Mouse (Mus musculus) 3T3-L1 (cell line): ENCODE measurements at regions not wholly inside any gene's neighbourhood (a gene's known extent, or its start where the extent isn't known, plus 50 kb on each side); places are given as distances from the start of the nearest gene placed in this dataset.
"Not testable (repeated sequence)": the region's sequence is repeated elsewhere in the genome, so short reads cannot be mapped to it uniquely, and the experiment has no call there.

Experiments
- DNase-seq: peaks from one replicate; pipeline ENCODE4 v3.0.0-alpha.2; 2015; ENCODE audit warnings: low read depth, low spot score

DNA sequence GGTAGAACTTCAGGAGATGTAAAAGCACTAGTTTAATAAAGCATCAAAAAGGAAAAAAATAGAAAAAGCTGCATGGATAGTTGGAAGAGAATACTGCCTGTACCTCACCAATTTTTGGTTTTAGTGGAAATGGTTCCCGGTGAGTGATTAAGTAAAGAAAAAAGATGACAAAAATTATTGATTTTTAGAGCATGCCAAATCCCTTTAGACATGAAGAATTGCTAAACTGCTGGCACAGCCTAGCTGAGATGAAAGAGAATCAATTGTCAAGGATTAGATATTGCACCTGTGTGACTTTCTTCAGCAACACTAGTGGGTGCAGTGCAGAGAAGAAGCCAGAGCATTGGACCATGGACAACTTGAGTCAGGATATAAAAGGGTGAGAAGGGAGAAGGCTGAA lies 348.7 kb upstream of the Cpeb2 start:
- DNase-seq, result no peak

- DNase-seq, result no peak
These were observed 341.1 kb upstream of the Cpeb2 start for GRCm38 (mm10) chr5:42891890-42892289.

GRCm38 (mm10) chr5:42906136-42906535 lies 326.8 kb upstream of the Cpeb2 start:
- no peak for DNase-seq

GRCm38 (mm10) chr5:42919328-42919727 lies 313.6 kb upstream of the Cpeb2 start:
- DNase-seq, result peak; percentile 25

GRCm38 (mm10) chr5:42932106-42932505 lies 300.9 kb upstream of the Cpeb2 start:
- DNase-seq, result no peak

- DNase-seq, result no peak
These were observed 273.6 kb upstream of the Cpeb2 start for GRCm38 (mm10) chr5:42959296-42959862.

GRCm38 (mm10) chr5:42966952-42967351 lies 266.0 kb upstream of the Cpeb2 start:
- DNase-seq, result not testable (repeated sequence)

DNA sequence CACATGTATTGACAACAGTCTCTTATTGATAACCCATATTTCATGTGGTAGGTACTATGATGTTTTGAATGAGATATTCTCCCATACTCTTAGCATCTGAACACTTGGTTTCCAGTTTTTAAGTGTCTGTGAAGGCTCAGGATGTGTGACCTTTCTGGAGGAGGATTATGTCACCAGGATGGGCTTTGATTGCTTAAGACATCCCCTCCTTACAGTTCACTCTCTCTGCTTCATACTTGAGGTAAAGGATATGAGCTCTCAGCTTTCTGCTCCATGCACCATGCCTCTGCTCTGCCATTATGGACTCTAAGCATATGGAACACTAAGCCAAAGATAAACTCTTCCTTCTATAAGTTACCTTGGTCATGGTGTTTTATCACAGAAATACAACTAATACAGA lies 263.8 kb upstream of the Cpeb2 start:
- DNase-seq, result no peak

DNA sequence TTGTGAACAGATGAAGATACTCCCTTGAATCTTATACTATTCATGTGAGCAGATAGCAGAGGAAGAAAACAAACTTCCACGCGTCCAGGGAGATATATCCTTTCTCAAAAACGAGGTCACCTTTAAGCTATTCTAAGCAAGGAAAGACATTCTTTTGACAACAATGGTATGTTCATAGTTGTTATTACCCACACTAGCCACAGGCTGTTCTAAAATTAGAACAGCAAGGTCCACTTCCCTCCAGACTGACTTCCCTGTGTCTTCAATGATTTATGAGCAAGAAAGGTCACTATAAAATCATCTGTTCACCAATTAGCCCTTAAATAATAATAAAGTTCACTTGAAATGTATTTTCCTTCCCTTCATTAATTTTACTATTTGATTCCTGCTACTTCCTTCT lies 263.3 kb upstream of the Cpeb2 start:
- peak; percentile 32 for DNase-seq

DNA sequence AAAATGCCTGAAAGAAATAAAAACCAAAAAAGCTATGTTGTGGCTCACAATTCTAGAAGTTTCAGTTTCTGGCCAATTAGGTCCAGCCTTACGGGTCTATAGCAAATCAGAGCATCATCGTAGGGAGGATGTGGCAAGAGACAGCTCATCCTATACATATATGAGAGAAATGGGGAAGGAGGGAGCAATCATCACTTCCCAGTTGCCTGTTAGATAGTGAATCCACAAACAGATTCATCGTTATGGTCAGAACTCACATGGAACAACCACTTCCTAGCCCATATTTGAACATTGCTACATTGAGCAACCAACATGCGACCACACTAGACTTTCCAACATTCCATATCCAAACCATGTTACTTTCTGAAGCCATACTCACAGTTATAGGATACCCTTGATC lies 255.9 kb upstream of the Cpeb2 start:
- peak; percentile 54 for DNase-seq

DNA sequence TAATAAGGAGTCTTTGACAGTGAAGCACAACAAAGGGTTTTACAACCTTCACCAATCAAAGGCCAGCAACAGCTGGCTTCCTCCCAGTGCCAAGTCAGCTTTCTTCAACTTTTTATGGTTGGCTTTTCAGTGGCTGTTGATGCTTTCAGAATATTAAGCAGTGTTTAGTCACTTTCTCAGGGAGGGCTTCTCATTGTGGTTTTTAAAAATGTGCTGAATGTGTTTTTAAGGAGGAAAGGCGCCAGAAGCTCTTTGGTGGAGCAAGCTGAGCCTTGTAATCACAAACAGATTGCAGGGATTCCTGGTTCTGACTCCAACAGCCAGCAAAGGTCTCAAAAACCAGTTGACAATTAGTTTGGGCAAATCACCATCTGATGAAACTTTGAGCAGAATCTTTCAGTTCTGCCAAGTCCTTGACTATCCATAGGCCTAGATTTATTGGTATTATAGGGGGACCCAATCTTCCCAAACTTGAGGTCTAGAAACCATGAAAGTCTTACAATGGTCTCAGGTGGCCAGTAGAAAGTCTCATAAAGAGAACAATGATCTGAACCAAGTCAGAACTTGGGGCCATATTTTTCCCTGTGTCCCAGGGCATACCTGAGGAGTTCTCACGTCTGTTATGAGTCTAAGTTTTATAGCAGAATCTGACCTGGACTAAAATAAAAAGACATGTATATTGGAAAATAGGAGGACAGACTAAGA lies 251.9 kb upstream of the Cpeb2 start:
- DNase-seq, result peak; percentile 94

- DNase-seq, result no peak
These were observed 246.8 kb upstream of the Cpeb2 start for GRCm38 (mm10) chr5:42986203-42986602.

GRCm38 (mm10) chr5:42987710-42988466 lies 245.1 kb upstream of the Cpeb2 start:
- DNase-seq, result no peak

DNA sequence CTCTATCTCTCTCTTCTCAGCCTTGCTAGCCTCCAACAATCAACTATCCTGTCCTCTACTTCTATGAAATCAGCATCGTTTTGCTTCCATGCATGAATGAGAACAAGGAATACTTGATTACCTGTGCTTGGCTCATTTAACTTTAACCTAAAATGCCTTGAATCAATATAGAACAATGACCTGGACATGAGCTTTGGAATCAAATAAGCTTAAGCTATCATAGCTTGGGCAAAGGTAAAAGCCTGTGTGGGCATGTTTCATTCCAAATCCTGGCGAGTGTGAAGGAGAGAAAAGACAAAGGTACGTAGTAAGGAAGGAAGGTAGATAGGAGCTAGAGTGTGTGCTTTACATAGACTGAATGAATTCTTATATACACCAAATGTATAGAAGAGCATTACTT lies 243.7 kb upstream of the Cpeb2 start:
- DNase-seq, result no peak

DNA sequence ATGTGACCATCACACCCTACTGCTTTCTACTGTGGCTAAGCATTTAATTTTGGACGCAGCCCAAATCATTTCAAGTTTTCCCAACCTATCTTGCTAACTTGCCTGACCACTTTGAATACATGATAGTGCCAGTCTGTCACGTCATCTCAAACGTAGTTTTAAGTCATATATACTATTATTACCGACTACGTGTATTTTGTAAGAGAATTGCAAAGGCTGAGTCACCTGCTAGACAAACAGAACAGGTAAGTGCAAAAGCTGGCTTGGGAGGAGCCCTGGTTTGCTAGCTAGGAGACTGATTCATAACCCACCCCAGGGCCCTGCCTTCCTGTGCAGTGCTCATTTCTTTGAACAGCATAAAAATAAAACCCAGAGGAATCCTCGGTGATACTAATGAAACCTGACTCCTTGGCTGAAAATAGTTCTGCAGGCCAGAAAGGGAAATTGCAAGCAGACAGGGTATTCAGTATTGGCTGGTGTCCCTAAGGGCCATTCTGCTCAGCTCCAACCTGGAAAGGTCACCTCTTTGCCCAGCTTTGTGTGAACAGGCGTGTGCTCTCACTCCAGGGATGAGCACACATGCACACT lies 208.9 kb upstream of the Cpeb2 start:
- DNase-seq, result peak; percentile 48

DNA sequence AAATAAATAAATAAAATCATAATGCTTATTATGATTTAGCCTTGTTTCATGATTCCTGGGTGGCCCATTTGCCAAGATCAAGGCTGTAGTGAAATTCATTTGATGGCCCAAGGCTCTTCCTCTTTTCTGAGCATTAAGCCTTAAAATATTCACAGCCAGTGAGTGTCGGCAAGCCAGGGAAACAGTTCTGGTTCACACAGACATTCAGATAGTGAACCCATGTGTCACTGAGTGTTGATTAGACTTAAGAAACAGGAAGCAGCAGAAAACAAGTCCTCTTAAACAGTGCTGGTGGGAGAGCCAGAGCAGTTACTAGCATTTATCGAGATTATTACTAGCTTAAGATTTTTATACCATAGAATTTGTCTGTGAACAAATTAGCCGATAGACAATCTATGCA lies 201.7 kb upstream of the Cpeb2 start:
- DNase-seq, result no peak

- no peak for DNase-seq
These were observed 201.1 kb upstream of the Cpeb2 start for GRCm38 (mm10) chr5:43031916-43032315.

GRCm38 (mm10) chr5:43034421-43034820 lies 198.5 kb upstream of the Cpeb2 start:
- DNase-seq, result no peak

- peak; percentile 51 for DNase-seq
These were observed 195.4 kb upstream of the Cpeb2 start for GRCm38 (mm10) chr5:43037592-43037991.

DNA sequence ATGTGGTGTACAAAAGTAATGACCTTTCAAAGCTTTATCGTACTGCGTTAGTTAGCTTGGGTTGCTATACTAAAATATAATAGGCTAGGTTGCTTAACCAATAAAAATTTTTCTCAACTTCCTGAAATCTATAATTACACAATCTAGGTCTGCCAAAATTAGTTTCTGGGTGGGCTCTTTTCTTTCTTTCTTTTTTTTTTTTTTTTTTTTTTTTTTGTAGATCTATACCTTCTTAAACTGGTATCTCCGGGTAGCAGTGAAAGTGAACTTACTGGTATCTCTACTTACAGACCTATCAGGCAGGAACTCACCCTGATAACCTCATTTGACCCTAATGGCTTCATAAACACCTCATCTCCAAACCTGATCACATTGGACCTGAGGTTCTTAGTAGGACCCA lies 193.4 kb upstream of the Cpeb2 start:
- DNase-seq, result no peak

DNA sequence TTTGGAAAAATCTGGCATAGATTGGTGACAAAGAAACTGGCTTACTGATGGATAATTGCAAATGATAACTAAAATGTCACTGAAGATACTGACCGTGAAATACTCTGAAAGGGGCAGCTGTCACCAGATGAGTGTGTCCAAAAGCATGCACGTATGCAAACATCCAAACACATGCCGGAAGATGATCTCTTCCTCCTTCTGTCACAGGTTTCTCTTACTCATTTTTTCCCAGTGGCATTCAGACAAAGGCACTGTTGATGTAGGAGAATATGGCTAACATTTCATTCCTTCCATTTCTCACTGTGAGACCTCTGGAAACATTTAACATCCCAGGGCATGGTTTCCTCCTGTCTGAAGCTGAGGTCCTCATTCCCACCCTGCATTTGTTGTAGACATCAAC lies 190.4 kb upstream of the Cpeb2 start:
- no peak for DNase-seq

GRCm38 (mm10) chr5:43045860-43046259 lies 187.1 kb upstream of the Cpeb2 start:
- no peak for DNase-seq

GRCm38 (mm10) chr5:43047316-43047715 lies 185.7 kb upstream of the Cpeb2 start:
- no peak for DNase-seq
